Mouse (Mus musculus): ENCODE data around the gene Tmem170b. TPM values are rescaled to one million over a fixed set of nuclear protein-coding genes. Genes with fewer than 3 reads are reported as not detected.
"Not testable (repeated sequence)": the region's sequence is repeated elsewhere in the genome, so short reads cannot be mapped to it uniquely, and the experiment has no call there.

Gene Tmem170b
- polyA plus RNA-seq, 1 experiment from 2014 or later: 11.0 TPM

GRCm38 (mm10) chr13:41671136-41671705, 65.5 kb downstream of the Tmem170b start:
- H3K9me3 ChIP-seq (ENCODE audit: control insufficient read depth, low read length): no peaks in the 10 kb centered on the region
- H3K4me2 ChIP-seq (ENCODE audit: low read depth, low read length): no peak overlapping the region
- no peaks in the 10 kb centered on the region for H3K27me3 ChIP-seq (ENCODE audit: control insufficient read depth, insufficient read depth, low read depth, low read length)
- no peaks in the 10 kb centered on the region for H3K4me1 ChIP-seq (replicated peaks; ENCODE audit: control insufficient read depth, insufficient read depth, low read length)
- H3K27ac ChIP-seq (ENCODE audit: low read length): no peak overlapping the region
- no peaks in the 10 kb centered on the region for H3K36me3 ChIP-seq (ENCODE audit: control insufficient read depth, insufficient read depth, low read length)
- WGBS: 89% methylated on average over 11 of the region's 11 CpGs
- H3K9ac ChIP-seq (ENCODE audit: low read length): no peak overlapping the region
- H3K4me3 ChIP-seq (ENCODE audit: low read length): no peak overlapping the region
- no peak for ATAC-seq (ENCODE audit: low read depth)

GRCm38 (mm10) chr13:41672904-41673303, 67.2 kb downstream of the Tmem170b start:
- 28% methylated on average over 5 of the region's 5 CpGs for WGBS
- not testable (repeated sequence) for H3K9ac ChIP-seq (ENCODE audit: low read length)

DNA sequence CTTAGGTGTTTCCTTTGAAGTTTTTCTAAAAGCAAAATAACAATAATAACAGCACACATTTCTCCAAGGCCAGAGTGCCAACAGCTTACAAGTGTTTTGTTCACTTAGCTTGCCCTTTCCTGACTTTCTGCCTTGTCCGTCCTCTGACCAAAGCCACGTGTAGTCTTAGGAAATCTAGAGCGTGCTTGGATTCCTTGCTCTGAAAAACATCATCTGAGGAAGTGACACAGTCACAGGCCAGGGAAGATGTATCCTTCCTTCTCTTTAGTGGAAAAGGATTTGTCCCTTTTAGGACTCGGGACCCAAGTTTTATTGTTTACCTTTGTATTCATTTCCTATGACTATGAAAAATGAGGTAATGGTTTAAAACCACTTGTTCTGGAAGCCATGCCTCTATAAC, 67.8 kb downstream of the Tmem170b start:
- H3K4me3 ChIP-seq (ENCODE audit: low read length): no peak overlapping the region
- H3K9ac ChIP-seq (ENCODE audit: low read length): no peak overlapping the region
- WGBS: 31% methylated on average over 4 of the region's 4 CpGs
- no peaks in the 10 kb centered on the region for H3K27me3 ChIP-seq (ENCODE audit: control insufficient read depth, insufficient read depth, low read depth, low read length)
- peak overlapping the region; percentile 74 for H3K27ac ChIP-seq (ENCODE audit: low read length)
- no peaks in the 10 kb centered on the region for H3K9me3 ChIP-seq (ENCODE audit: control insufficient read depth, low read length)
- H3K4me2 ChIP-seq (ENCODE audit: low read depth, low read length): no peak overlapping the region
- H3K36me3 ChIP-seq (ENCODE audit: control insufficient read depth, insufficient read depth, low read length): no peaks in the 10 kb centered on the region
- H3K4me1 ChIP-seq (replicated peaks; ENCODE audit: control insufficient read depth, insufficient read depth, low read length): no peaks in the 10 kb centered on the region
- no peak for ATAC-seq (ENCODE audit: low read depth)

More at GRCm38 (mm10) chr13:41672904-41673303, 67.2 kb downstream of the Tmem170b start:
- peak overlapping the region; percentile 74 for H3K27ac ChIP-seq (ENCODE audit: low read length)
- H3K36me3 ChIP-seq (ENCODE audit: control insufficient read depth, insufficient read depth, low read length); H3K4me2 ChIP-seq (ENCODE audit: low read depth, low read length); H3K4me1 ChIP-seq (replicated peaks; ENCODE audit: control insufficient read depth, insufficient read depth, low read length); H3K27me3 ChIP-seq (ENCODE audit: control insufficient read depth, insufficient read depth, low read depth, low read length); H3K4me3 ChIP-seq (ENCODE audit: low read length); H3K9me3 ChIP-seq (ENCODE audit: control insufficient read depth, low read length): not testable (repeated sequence)
- peak; percentile 89 for ATAC-seq (ENCODE audit: low read depth)

GRCm38 (mm10) chr13:41674608-41675007, 68.9 kb downstream of the Tmem170b start:
- H3K27me3 ChIP-seq (ENCODE audit: control insufficient read depth, insufficient read depth, low read depth, low read length); H3K27ac ChIP-seq (ENCODE audit: low read length); H3K4me1 ChIP-seq (replicated peaks; ENCODE audit: control insufficient read depth, insufficient read depth, low read length); H3K36me3 ChIP-seq (ENCODE audit: control insufficient read depth, insufficient read depth, low read length); H3K4me2 ChIP-seq (ENCODE audit: low read depth, low read length); H3K9ac ChIP-seq (ENCODE audit: low read length); ATAC-seq (ENCODE audit: low read depth); H3K4me3 ChIP-seq (ENCODE audit: low read length); H3K9me3 ChIP-seq (ENCODE audit: control insufficient read depth, low read length): not testable (repeated sequence)
- WGBS: 86% methylated on average over 9 of the region's 9 CpGs

GRCm38 (mm10) chr13:41675498-41675897, 69.8 kb downstream of the Tmem170b start:
- no peak overlapping the region for H3K9ac ChIP-seq (ENCODE audit: low read length)
- no peaks in the 10 kb centered on the region for H3K27me3 ChIP-seq (ENCODE audit: control insufficient read depth, insufficient read depth, low read depth, low read length)
- no peak overlapping the region for H3K27ac ChIP-seq (ENCODE audit: low read length)
- H3K9me3 ChIP-seq (ENCODE audit: control insufficient read depth, low read length): no peaks in the 10 kb centered on the region
- no peak overlapping the region for H3K4me2 ChIP-seq (ENCODE audit: low read depth, low read length)
- H3K4me3 ChIP-seq (ENCODE audit: low read length): no peak overlapping the region
- H3K4me1 ChIP-seq (replicated peaks; ENCODE audit: control insufficient read depth, insufficient read depth, low read length): no peaks in the 10 kb centered on the region
- ATAC-seq (ENCODE audit: low read depth): no peak
- WGBS: 79% methylated on average over 3 of the region's 3 CpGs
- no peaks in the 10 kb centered on the region for H3K36me3 ChIP-seq (ENCODE audit: control insufficient read depth, insufficient read depth, low read length)

DNA sequence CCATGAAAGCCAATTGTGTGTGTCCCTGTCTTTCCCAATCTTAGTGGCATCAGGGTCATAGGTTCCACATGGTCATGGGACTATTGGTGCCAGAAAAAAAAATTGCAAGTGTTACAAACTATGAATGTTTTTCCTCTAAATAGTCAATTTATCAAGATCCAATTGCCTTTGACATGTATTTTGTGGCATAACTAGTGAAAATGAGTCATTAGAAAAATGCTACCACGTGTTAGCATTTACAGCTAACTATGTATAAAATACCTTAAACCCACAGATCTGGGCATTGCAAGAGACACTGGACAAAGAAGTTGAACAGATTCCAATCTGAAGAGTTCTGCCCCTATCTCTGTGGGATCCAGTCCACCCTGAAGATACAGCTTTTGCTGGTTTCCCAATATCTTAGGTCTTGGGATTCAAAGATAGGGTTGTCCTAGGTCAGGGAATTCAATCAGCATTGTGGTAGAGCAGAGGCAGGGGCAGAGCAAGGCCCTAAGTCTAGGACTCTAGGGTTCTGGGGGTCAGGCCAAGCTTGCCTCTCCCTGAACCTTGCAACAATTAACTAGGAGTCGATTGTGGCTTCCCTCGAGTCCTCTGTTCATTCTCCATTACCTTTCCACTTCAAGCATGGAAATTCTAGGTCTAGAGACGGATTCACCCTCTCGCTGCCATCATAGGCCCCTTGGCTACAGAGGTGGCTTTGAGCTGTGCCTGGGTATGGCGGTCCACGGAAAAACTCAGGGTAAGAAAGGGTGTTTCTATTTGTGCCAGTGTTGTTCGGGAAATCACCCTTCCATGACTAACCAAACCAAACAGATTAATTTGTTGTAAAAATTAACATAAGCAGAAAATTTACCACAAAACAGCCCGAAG, 70.5 kb downstream of the Tmem170b start:
- peaks cover 4% of the 10 kb centered on the region for H3K4me1 ChIP-seq (replicated peaks; ENCODE audit: control insufficient read depth, insufficient read depth, low read length)
- H3K27me3 ChIP-seq (ENCODE audit: control insufficient read depth, insufficient read depth, low read depth, low read length): no peaks in the 10 kb centered on the region
- H3K27ac ChIP-seq (ENCODE audit: low read length): peak overlapping the region; percentile 69
- WGBS: 84% methylated on average over 9 of the region's 9 CpGs
- no peak overlapping the region for H3K4me3 ChIP-seq (ENCODE audit: low read length)
- no peak for ATAC-seq (ENCODE audit: low read depth)
- no peaks in the 10 kb centered on the region for H3K36me3 ChIP-seq (ENCODE audit: control insufficient read depth, insufficient read depth, low read length)
- H3K9me3 ChIP-seq (ENCODE audit: control insufficient read depth, low read length): no peaks in the 10 kb centered on the region
- no peak overlapping the region for H3K9ac ChIP-seq (ENCODE audit: low read length)
- no peak overlapping the region for H3K4me2 ChIP-seq (ENCODE audit: low read depth, low read length)

- Histone ChIP-seq H3K4me1 (replicated peaks; ENCODE audit: control insufficient read depth, insufficient read depth, low read length) (peaks cover 8% of the 10 kb centered on the region), H3K36me3 (ENCODE audit: control insufficient read depth, insufficient read depth, low read length) (no peaks in the 10 kb centered on the region), H3K27ac (ENCODE audit: low read length) (peak overlapping the region; percentile 69), H3K4me3 (ENCODE audit: low read length) (no peak overlapping the region), H3K27me3 (ENCODE audit: control insufficient read depth, insufficient read depth, low read depth, low read length) (no peaks in the 10 kb centered on the region), H3K9me3 (ENCODE audit: control insufficient read depth, low read length) (no peaks in the 10 kb centered on the region), H3K4me2 (ENCODE audit: low read depth, low read length) (no peak overlapping the region), H3K9ac (ENCODE audit: low read length) (no peak overlapping the region)
- peak; percentile 82 for ATAC-seq (ENCODE audit: low read depth)
- 59% methylated on average over 7 of the region's 7 CpGs for WGBS
Measured at GRCm38 (mm10) chr13:41676836-41677186, 71.1 kb downstream of the Tmem170b start.

DNA sequence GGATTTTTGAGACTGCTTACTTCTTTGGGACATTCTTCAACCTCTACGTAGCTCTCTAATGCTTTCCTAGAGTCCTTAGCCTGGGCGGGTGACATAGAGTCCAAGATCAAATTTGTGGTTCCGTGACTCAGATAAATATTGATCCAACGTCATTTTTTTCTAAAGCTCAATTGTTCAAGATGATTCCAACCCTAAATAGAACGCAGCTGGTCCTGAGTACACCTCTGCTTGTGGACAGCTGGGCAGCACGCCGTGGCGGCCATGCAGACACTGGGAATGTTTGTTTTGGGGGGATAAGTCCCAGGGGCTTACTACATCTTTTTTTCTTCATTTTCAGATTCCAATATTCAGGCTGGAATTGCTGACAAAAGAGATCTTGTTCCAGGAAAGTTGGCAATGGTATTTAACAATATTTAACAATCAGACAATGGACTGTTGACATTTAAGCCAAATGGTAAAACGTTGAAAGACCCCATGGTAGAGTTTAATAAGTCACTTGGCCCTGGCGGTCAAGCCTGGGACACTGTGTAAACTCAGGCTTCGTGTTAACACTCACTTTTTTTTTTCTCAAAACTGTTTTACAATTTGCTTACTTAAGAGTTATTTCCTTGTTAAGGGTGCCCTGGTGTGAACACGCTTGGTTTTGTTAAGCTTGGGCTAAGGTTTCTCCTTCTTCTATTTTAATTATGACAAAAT, 75.3 kb downstream of the Tmem170b start:
- no peaks in the 10 kb centered on the region for H3K36me3 ChIP-seq (ENCODE audit: control insufficient read depth, insufficient read depth, low read length)
- WGBS: 31% methylated on average over 12 of the region's 12 CpGs
- no peaks in the 10 kb centered on the region for H3K9me3 ChIP-seq (ENCODE audit: control insufficient read depth, low read length)
- H3K27me3 ChIP-seq (ENCODE audit: control insufficient read depth, insufficient read depth, low read depth, low read length): no peaks in the 10 kb centered on the region
- H3K4me3 ChIP-seq (ENCODE audit: low read length): no peak overlapping the region
- ATAC-seq (ENCODE audit: low read depth): no peak; the same call in 1 of the 2 replicates
- H3K27ac ChIP-seq (ENCODE audit: low read length): peak overlapping the region; percentile 9; the same call in 1 of the 2 replicates
- no peak overlapping the region for H3K9ac ChIP-seq (ENCODE audit: low read length)
- H3K4me1 ChIP-seq (replicated peaks; ENCODE audit: control insufficient read depth, insufficient read depth, low read length): peaks cover 14% of the 10 kb centered on the region
- no peak overlapping the region for H3K4me2 ChIP-seq (ENCODE audit: low read depth, low read length)

Measured in lung, embryonic 16.5 days (tissue).